Mouse (Mus musculus): ENCODE data around the gene Uqcrq. TPM values are rescaled to one million over a fixed set of nuclear protein-coding genes. Genes with fewer than 3 reads are reported as not detected.
A peak's percentile ranks its signal among the peaks of the same experiment; 100 is the strongest.

The Uqcrq gene
- polyA plus RNA-seq, 1 experiment from 2014 or later: 683 TPM

- Histone ChIP-seq H3K9ac (ENCODE audit: low read depth, low read length) (no peak overlapping the region), H3K36me3 (ENCODE audit: control insufficient read depth, insufficient read depth, low read length) (no peaks in the 10 kb centered on the region), H3K4me3 (ENCODE audit: low read depth, low read length) (no peak overlapping the region), H3K27me3 (replicated peaks; ENCODE audit: control insufficient read depth, insufficient read depth, low read length) (no peaks in the 10 kb centered on the region), H3K9me3 (ENCODE audit: control insufficient read depth, low read length) (no peaks in the 10 kb centered on the region), H3K4me2 (ENCODE audit: low read depth, low read length) (no peak overlapping the region), H3K4me1 (ENCODE audit: control insufficient read depth, insufficient read depth, low read length) (no peaks in the 10 kb centered on the region), H3K27ac (replicated peaks; ENCODE audit: low read depth, low read length) (no peak overlapping the region)
- WGBS: 82% methylated on average over 13 of the region's 13 CpGs
- DNase-seq (ENCODE audit: low spot score) (no peak), ATAC-seq (ENCODE audit: low read depth) (no peak)
Measured at GRCm38 (mm10) chr11:53446183-53446582, 15.6 kb upstream of the Uqcrq start.

- Histone ChIP-seq H3K9me3 (ENCODE audit: control insufficient read depth, low read length) (no peaks in the 10 kb centered on the region), H3K36me3 (ENCODE audit: control insufficient read depth, insufficient read depth, low read length) (no peaks in the 10 kb centered on the region), H3K4me3 (ENCODE audit: low read depth, low read length) (no peak overlapping the region), H3K4me1 (ENCODE audit: control insufficient read depth, insufficient read depth, low read length) (no peaks in the 10 kb centered on the region), H3K9ac (ENCODE audit: low read depth, low read length) (no peak overlapping the region), H3K27ac (replicated peaks; ENCODE audit: low read depth, low read length) (no peak overlapping the region), H3K4me2 (ENCODE audit: low read depth, low read length) (no peak overlapping the region), H3K27me3 (replicated peaks; ENCODE audit: control insufficient read depth, insufficient read depth, low read length) (no peaks in the 10 kb centered on the region)
- 60% methylated on average over 13 of the region's 13 CpGs for WGBS
- no peak for ATAC-seq (ENCODE audit: low read depth)
- no peak for DNase-seq (ENCODE audit: low spot score)
Measured at GRCm38 (mm10) chr11:53445562-53445961, 14.9 kb upstream of the Uqcrq start.

- WGBS: 28% methylated on average over 6 of the region's 6 CpGs
Measured at GRCm38 (mm10) chr11:53443861-53444260, 13.2 kb upstream of the Uqcrq start.

GRCm38 (mm10) chr11:53441921-53442320 is 11.3 kb upstream of the Uqcrq start:
- Histone ChIP-seq H3K27ac (replicated peaks; ENCODE audit: low read depth, low read length) (peak overlapping the region; percentile 70), H3K9ac (ENCODE audit: low read depth, low read length) (no peak overlapping the region; the same call in 1 of the 2 replicates), H3K27me3 (replicated peaks; ENCODE audit: control insufficient read depth, insufficient read depth, low read length) (no peaks in the 10 kb centered on the region), H3K4me3 (ENCODE audit: low read depth, low read length) (no peak overlapping the region), H3K36me3 (ENCODE audit: control insufficient read depth, insufficient read depth, low read length) (no peaks in the 10 kb centered on the region), H3K9me3 (ENCODE audit: control insufficient read depth, low read length) (no peaks in the 10 kb centered on the region), H3K4me1 (ENCODE audit: control insufficient read depth, insufficient read depth, low read length) (no peaks in the 10 kb centered on the region), H3K4me2 (ENCODE audit: low read depth, low read length) (no peak overlapping the region)
- ATAC-seq (ENCODE audit: low read depth) (0 out of 2 replicates have a peak, but pooled peaks have one; percentile 41), DNase-seq (ENCODE audit: low spot score) (peak; percentile 14)
- WGBS: 28% methylated on average over 12 of the region's 12 CpGs

More at GRCm38 (mm10) chr11:53443861-53444260, 13.2 kb upstream of the Uqcrq start:
- Histone ChIP-seq H3K36me3 (ENCODE audit: control insufficient read depth, insufficient read depth, low read length) (no peaks in the 10 kb centered on the region), H3K9me3 (ENCODE audit: control insufficient read depth, low read length) (no peaks in the 10 kb centered on the region), H3K4me1 (ENCODE audit: control insufficient read depth, insufficient read depth, low read length) (no peaks in the 10 kb centered on the region), H3K27ac (replicated peaks; ENCODE audit: low read depth, low read length) (no peak overlapping the region), H3K4me2 (ENCODE audit: low read depth, low read length) (no peak overlapping the region), H3K4me3 (ENCODE audit: low read depth, low read length) (no peak overlapping the region), H3K9ac (ENCODE audit: low read depth, low read length) (no peak overlapping the region), H3K27me3 (replicated peaks; ENCODE audit: control insufficient read depth, insufficient read depth, low read length) (no peaks in the 10 kb centered on the region)
- ATAC-seq (ENCODE audit: low read depth) (no peak), DNase-seq (ENCODE audit: low spot score) (no peak)

GRCm38 (mm10) chr11:53436338-53436737 is 5.7 kb upstream of the Uqcrq start:
- WGBS: 91% methylated on average over 6 of the region's 6 CpGs

GRCm38 (mm10) chr11:53435504-53435903 is 4.9 kb upstream of the Uqcrq start:
- no peaks in the 10 kb centered on the region for H3K27me3 ChIP-seq (replicated peaks; ENCODE audit: control insufficient read depth, insufficient read depth, low read length)
- H3K9me3 ChIP-seq (ENCODE audit: control insufficient read depth, low read length): no peaks in the 10 kb centered on the region
- no peak for DNase-seq (ENCODE audit: low spot score)
- H3K4me3 ChIP-seq (ENCODE audit: low read depth, low read length): no peak overlapping the region
- H3K9ac ChIP-seq (ENCODE audit: low read depth, low read length): no peak overlapping the region
- no peak overlapping the region for H3K4me2 ChIP-seq (ENCODE audit: low read depth, low read length)
- H3K36me3 ChIP-seq (ENCODE audit: control insufficient read depth, insufficient read depth, low read length): no peaks in the 10 kb centered on the region
- no peak overlapping the region for H3K27ac ChIP-seq (replicated peaks; ENCODE audit: low read depth, low read length)
- no peaks in the 10 kb centered on the region; the same call in 1 of the 2 replicates for H3K4me1 ChIP-seq (ENCODE audit: control insufficient read depth, insufficient read depth, low read length)
- WGBS: 86% methylated on average over 8 of the region's 8 CpGs
- ATAC-seq (ENCODE audit: low read depth): no peak

More at GRCm38 (mm10) chr11:53436338-53436737, 5.7 kb upstream of the Uqcrq start:
- no peaks in the 10 kb centered on the region for H3K9me3 ChIP-seq (ENCODE audit: control insufficient read depth, low read length)
- no peak overlapping the region for H3K4me3 ChIP-seq (ENCODE audit: low read depth, low read length)
- no peaks in the 10 kb centered on the region for H3K36me3 ChIP-seq (ENCODE audit: control insufficient read depth, insufficient read depth, low read length)
- H3K4me1 ChIP-seq (ENCODE audit: control insufficient read depth, insufficient read depth, low read length): no peaks in the 10 kb centered on the region; the same call in 1 of the 2 replicates
- ATAC-seq (ENCODE audit: low read depth) (no peak), DNase-seq (ENCODE audit: low spot score) (no peak)
- no peak overlapping the region for H3K27ac ChIP-seq (replicated peaks; ENCODE audit: low read depth, low read length)
- no peak overlapping the region for H3K9ac ChIP-seq (ENCODE audit: low read depth, low read length)
- no peak overlapping the region for H3K4me2 ChIP-seq (ENCODE audit: low read depth, low read length)
- no peaks in the 10 kb centered on the region for H3K27me3 ChIP-seq (replicated peaks; ENCODE audit: control insufficient read depth, insufficient read depth, low read length)

- no peak overlapping the region for H3K27ac ChIP-seq (replicated peaks; ENCODE audit: low read depth, low read length)
- H3K36me3 ChIP-seq (ENCODE audit: control insufficient read depth, insufficient read depth, low read length): peaks cover 12% of the 10 kb centered on the region; the same call in 1 of the 2 replicates
- H3K9me3 ChIP-seq (ENCODE audit: control insufficient read depth, low read length): no peaks in the 10 kb centered on the region
- no peak for DNase-seq (ENCODE audit: low spot score)
- no peak overlapping the region for H3K4me3 ChIP-seq (ENCODE audit: low read depth, low read length)
- H3K4me2 ChIP-seq (ENCODE audit: low read depth, low read length): no peak overlapping the region
- H3K9ac ChIP-seq (ENCODE audit: low read depth, low read length): no peak overlapping the region
- ATAC-seq (ENCODE audit: low read depth): no peak
- 58% methylated on average over 6 of the region's 6 CpGs for WGBS
- H3K4me1 ChIP-seq (ENCODE audit: control insufficient read depth, insufficient read depth, low read length): peaks cover 7% of the 10 kb centered on the region
- no peaks in the 10 kb centered on the region for H3K27me3 ChIP-seq (replicated peaks; ENCODE audit: control insufficient read depth, insufficient read depth, low read length)
Measured at GRCm38 (mm10) chr11:53433057-53433456, 2.4 kb upstream of the Uqcrq start.

GRCm38 (mm10) chr11:53431347-53432056 is 871 bp upstream of the Uqcrq start:
- Histone ChIP-seq H3K9ac (ENCODE audit: low read depth, low read length) (peak overlapping the region; percentile 94), H3K27ac (replicated peaks; ENCODE audit: low read depth, low read length) (peak overlapping the region; percentile 88), H3K9me3 (ENCODE audit: control insufficient read depth, low read length) (no peaks in the 10 kb centered on the region)

GRCm38 (mm10) chr11:53430300-53430669 is 346 bp downstream of the Uqcrq start:
- H3K9ac ChIP-seq (ENCODE audit: low read depth, low read length): peak overlapping the region; percentile 94
- no peaks in the 10 kb centered on the region for H3K9me3 ChIP-seq (ENCODE audit: control insufficient read depth, low read length)
- DNase-seq (ENCODE audit: low spot score) (no peak), ATAC-seq (ENCODE audit: low read depth) (peak; percentile 45)
- no peaks in the 10 kb centered on the region for H3K27me3 ChIP-seq (replicated peaks; ENCODE audit: control insufficient read depth, insufficient read depth, low read length)
- H3K4me2 ChIP-seq (ENCODE audit: low read depth, low read length): peak overlapping the region; percentile 92
- peaks cover 7% of the 10 kb centered on the region for H3K4me1 ChIP-seq (ENCODE audit: control insufficient read depth, insufficient read depth, low read length)
- peaks cover 16% of the 10 kb centered on the region; the same call in 1 of the 2 replicates for H3K36me3 ChIP-seq (ENCODE audit: control insufficient read depth, insufficient read depth, low read length)
- WGBS: under 1% methylated on average over 30 of the region's 34 CpGs
- H3K27ac ChIP-seq (replicated peaks; ENCODE audit: low read depth, low read length): peak overlapping the region; percentile 88
- peak overlapping the region; percentile 90 for H3K4me3 ChIP-seq (ENCODE audit: low read depth, low read length)

More at GRCm38 (mm10) chr11:53431347-53432056, 871 bp upstream of the Uqcrq start:
- Histone ChIP-seq H3K27me3 (replicated peaks; ENCODE audit: control insufficient read depth, insufficient read depth, low read length) (no peaks in the 10 kb centered on the region), H3K36me3 (ENCODE audit: control insufficient read depth, insufficient read depth, low read length) (peaks cover 16% of the 10 kb centered on the region; the same call in 1 of the 2 replicates), H3K4me3 (ENCODE audit: low read depth, low read length) (peak overlapping the region; percentile 90), H3K4me2 (ENCODE audit: low read depth, low read length) (peak overlapping the region; percentile 92), H3K4me1 (ENCODE audit: control insufficient read depth, insufficient read depth, low read length) (peaks cover 7% of the 10 kb centered on the region)
- no peak for DNase-seq (ENCODE audit: low spot score)
- peak; percentile 19 for ATAC-seq (ENCODE audit: low read depth)
- 20% methylated on average over 9 of the region's 9 CpGs for WGBS

Data from embryonic facial prominence, embryonic 14.5 days (tissue).